Mouse (Mus musculus) layer of hippocampus, adult 8-10 months (tissue): ENCODE data around the gene Gm10310. TPM values are rescaled to one million over a fixed set of nuclear protein-coding genes. Genes with fewer than 3 reads are reported as not detected.
"Not testable (repeated sequence)": the region's sequence is repeated elsewhere in the genome, so short reads cannot be mapped to it uniquely, and the experiment has no call there.

ENCODE experiments used
- DNase-seq, 2 experiments: peaks; one replicate each; pipeline ENCODE4 v3.0.0; 2022; ENCODE audit warnings: low spot score in 2 of 2
- total RNA-seq, 4 experiments: library from RNA; stranded (reverse); gene quantifications; 2 replicates each; pipeline ENCODE4 v1.2.4; 2022

Gene Gm10310
- not detected for total RNA-seq

- DNase-seq, result not testable (repeated sequence)
Measured at GRCm38 (mm10) chr10:129984962-129985361, at the start of gene Gm10310. Gene Gm10310 (minus strand): TSS chr10:129985062.

- no peak for DNase-seq
Measured at GRCm38 (mm10) chr10:130030048-130030447, 45.2 kb upstream of the Gm10310 start, which contains the start of gene Olfr821. Gene Olfr821 (plus strand): TSS chr10:130030348.

DNA sequence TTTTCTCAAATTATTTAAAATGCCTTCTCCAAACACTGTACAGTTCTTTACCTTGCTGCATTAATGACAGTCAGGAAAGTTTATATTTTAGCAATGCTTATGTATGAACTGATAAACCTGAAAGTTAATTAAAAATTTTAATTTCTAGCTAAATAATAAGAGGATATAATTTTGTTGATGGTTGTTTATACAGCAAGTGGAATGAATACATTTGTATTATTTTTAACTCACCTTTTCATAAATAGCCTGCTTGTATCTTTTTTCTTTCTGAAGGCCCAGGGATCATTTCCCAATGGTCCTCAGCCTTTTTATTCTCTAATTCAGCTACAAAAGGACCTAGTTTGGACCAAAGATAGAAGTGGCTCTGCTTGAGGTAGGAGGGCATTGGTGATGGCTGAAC, 27.5 kb upstream of the Gm10310 start, which contains the start of gene Olfr820:
Olfr820 (plus strand) TSS at position 301 of the 400 bp plus-strand sequence.
- DNase-seq, result no peak

DNA sequence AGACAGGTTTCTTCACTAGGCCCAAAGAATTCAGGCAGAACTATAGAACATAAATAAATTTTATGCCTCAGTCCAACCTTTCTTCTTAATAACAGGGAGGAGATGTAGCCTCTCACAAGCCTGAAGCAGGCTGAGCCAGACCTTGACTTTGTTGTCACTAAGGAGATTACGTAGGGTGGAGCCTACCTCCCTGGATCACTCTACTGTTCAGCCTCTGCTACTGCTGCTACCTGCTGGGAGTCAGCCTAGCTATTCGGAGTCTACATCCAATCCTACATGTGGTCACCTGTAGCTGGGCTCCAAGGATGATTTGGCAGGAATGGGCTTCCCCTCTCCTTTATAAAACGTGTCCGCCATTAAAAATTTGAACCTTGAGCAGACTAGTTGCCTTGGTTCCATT, 20.5 kb upstream of the Gm10310 start:
- not testable (repeated sequence) for DNase-seq

DNA sequence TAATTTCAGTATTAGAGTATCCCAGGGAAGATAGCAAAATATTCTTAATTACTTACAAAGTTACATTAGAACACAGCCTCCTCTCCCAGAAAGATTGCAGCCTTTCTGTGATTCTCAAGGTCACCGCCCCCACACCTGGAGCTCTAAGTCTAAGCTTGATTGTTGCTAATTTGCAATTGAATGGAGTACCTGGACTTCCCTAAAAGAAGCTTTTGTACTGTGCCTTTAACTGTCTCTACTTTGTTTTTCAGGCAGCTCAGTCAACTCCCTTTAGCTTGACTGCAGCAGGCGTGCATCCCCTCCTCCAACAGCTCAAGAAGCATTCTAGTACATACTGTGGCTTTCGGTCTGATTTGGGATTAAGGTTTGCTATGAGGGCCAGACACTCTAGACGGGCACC, 19.2 kb upstream of the Gm10310 start:
- not testable (repeated sequence) for DNase-seq

GRCm38 (mm10) chr10:129981867-129982266, 3.0 kb downstream of the Gm10310 start:
- DNase-seq, result not testable (repeated sequence)

DNA sequence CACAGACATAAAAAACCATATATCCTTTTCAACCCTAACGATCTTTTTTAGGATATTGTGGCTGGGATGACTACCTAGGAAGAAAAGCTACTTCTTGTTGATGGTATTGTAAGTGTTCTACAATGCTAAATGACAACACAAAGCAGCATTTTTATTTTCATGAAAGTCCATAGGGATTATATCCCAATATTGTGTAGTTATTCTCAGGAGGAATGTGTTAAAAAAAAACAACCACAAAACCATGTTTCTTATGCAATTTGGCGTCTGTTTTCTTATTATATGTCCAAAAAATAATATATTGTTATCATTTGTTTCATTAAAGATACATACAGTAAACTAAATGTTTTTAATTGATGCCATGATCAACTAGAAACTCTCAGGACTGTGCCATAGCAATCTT, 8.8 kb downstream of the Gm10310 start, which contains the start of gene Olfr247:
Olfr247 (minus strand) TSS at position 101 of the 400 bp plus-strand sequence.
- not testable (repeated sequence) for DNase-seq

DNA sequence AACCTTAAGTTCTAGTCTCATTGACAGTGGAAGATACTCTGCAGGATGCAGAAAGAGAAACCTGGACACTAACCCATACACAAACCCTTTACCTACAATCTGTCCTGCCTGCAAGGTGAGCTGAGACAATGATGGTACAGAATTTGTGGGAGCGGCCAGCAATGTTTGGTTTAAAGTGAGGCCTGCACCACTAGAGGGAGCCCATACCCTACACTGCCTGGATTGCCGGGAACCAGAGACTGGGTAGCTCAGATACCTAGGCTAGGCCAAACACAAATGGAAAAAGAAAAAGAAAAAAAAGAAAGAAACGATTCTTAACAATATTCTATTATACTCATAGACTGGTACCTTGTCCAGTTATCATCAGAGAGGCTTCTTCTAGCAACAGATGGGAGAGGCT, 11.9 kb downstream of the Gm10310 start:
- not testable (repeated sequence) for DNase-seq

DNA sequence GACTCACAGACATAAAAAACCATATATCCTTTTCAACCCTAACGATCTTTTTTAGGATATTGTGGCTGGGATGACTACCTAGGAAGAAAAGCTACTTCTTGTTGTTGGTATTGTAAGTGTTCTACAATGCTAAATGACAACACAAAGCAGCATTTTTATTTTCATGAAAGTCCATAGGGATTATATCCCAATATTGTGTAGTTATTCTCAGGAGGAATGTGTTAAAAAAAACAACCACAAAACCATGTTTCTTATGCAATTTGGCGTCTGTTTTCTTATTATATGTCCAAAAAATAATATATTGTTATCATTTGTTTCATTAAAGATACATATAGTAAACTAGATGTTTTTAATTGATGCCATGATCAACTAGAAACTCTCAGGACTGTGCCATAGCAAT, 17.7 kb downstream of the Gm10310 start, which contains the start of gene Olfr819:
Olfr819 (minus strand) TSS at position 101 of the 400 bp plus-strand sequence.
- not testable (repeated sequence) for DNase-seq

GRCm38 (mm10) chr10:129966232-129966631, 18.6 kb downstream of the Gm10310 start:
- not testable (repeated sequence) for DNase-seq

- DNase-seq, result no peak
Measured at GRCm38 (mm10) chr10:129949000-129949399, 35.9 kb downstream of the Gm10310 start, which contains the start of gene Olfr818. Gene Olfr818 (minus strand): TSS chr10:129949100.

Other genes with a start within 250 kb of the Gm10310 start
- not detected for gene Olfr806, start 243.1 kb downstream of the Gm10310 start, total RNA-seq
- not detected for gene Olfr807, start 227.3 kb downstream of the Gm10310 start, total RNA-seq
- not detected for gene Olfr808, start 219.6 kb downstream of the Gm10310 start, total RNA-seq
- gene Olfr809, start 210.4 kb downstream of the Gm10310 start, total RNA-seq, result not detected
- not detected for gene Olfr810, start 190.1 kb downstream of the Gm10310 start, total RNA-seq
- not detected for gene Olfr811, start 180.7 kb downstream of the Gm10310 start, total RNA-seq
- not detected for gene Olfr812, start 139.0 kb downstream of the Gm10310 start, total RNA-seq
- not detected for gene Olfr813, start 129.7 kb downstream of the Gm10310 start, total RNA-seq
- not detected for gene Olfr814, start 105.2 kb downstream of the Gm10310 start, total RNA-seq
- not detected for gene Olfr815, start 79.2 kb downstream of the Gm10310 start, total RNA-seq
- gene Olfr816, start 69.5 kb downstream of the Gm10310 start, total RNA-seq, result not detected
- gene Olfr818, start 36.0 kb downstream of the Gm10310 start, total RNA-seq, result not detected
- gene Olfr819, start 17.8 kb downstream of the Gm10310 start, total RNA-seq, result not detected
- gene Olfr247, start 8.9 kb downstream of the Gm10310 start, total RNA-seq, result not detected
- gene Olfr820, start 27.6 kb upstream of the Gm10310 start, total RNA-seq, result not detected
- gene Olfr821, start 45.3 kb upstream of the Gm10310 start, total RNA-seq, result under 1 TPM in 1 of 4 experiments, not detected in 3; 0.43 TPM
- not detected for gene Olfr822, start 86.1 kb upstream of the Gm10310 start, total RNA-seq
- gene Olfr823, start 130.3 kb upstream of the Gm10310 start, total RNA-seq, result not detected
- not detected for gene Olfr824, start 144.9 kb upstream of the Gm10310 start, total RNA-seq
- not detected for gene Olfr825, start 181.7 kb upstream of the Gm10310 start, total RNA-seq
- not detected for gene Olfr826, start 199.1 kb upstream of the Gm10310 start, total RNA-seq
- not detected for gene Olfr827, start 229.3 kb upstream of the Gm10310 start, total RNA-seq